26 mouse cellular contexts compared by ENCODE assay signal in the genomic region with DNA sequence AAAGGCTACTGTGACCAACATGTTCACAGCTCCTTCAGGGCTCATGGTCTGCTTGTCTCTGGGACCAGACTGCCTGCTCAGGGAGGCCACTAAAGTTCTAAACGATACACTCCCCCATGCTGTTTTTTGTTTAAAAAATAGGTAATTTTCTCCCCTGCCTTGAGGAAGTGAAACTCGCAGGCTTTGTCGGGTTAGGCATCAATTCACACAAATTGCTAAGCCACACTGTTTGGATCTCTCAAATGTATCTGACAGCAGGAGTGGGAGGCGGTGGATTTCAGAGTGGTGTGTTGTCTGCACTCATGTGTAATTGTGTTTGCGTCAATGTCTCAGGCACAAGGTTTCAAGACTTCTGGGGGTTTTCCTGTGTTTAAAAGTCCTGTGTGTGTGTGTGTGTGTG.
A peak's percentile ranks its signal among the peaks of the same experiment; 100 is the strongest.
DNase-seq lines count a peak whose midpoint lies in the region; ATAC-seq and TF ChIP-seq lines count a peak whose summit lies in the region.
"Had no signal": no experiment of that assay in that cellular context is flagged by ENCODE, and none has a peak within 500 bp of the region (broad histone marks: within the 10 kb centered on the region; RNA-seq: fewer than 3 reads in every experiment).

No protein-coding gene starts in this region.

- no peaks in the 10 kb centered on the region for H3K9me3 ChIP-seq in midbrain, embryonic 16.5 days (replicated peaks; ENCODE audit: control insufficient read depth, low read length, poor library complexity, severe bottlenecking)
- H3K9me3 ChIP-seq: heart, embryonic 10.5 days; liver, embryonic 12.5 days; neural tube, embryonic 15.5 days had no signal

- no peak overlapping the region for H3K4me3 ChIP-seq in layer of hippocampus, adult 2 months
- no peak overlapping the region for H3K4me3 ChIP-seq in spleen, adult 2 months (ENCODE audit: extremely low read depth, insufficient read depth, insufficient read length)
- H3K4me3 ChIP-seq in midbrain, embryonic 16.5 days (ENCODE audit: low read depth, low read length), result no peak overlapping the region
- H3K4me3 ChIP-seq: heart, embryonic 10.5 days; limb, embryonic 13.5 days; liver, embryonic 12.5 days; midbrain, embryonic 10.5 days; neural tube, embryonic 15.5 days had no signal

- peak in 1 of 2 experiments; percentile 60 for DNase-seq in layer of hippocampus, adult 2 months (ENCODE audit: low spot score in 2 of 2)
- DNase-seq in layer of hippocampus, adult 9-11 months, result no peak
- DNase-seq in A20 (ENCODE audit: low read depth, low spot score), result peak; percentile 79
- peak; percentile 19 for DNase-seq in c-Kit-positive CD71-negative TER-119-negative erythroid progenitor cells, embryonic 14.5 days (ENCODE audit: low read depth)
- peak; percentile 54 to 75 for DNase-seq in spleen, adult 2 months (ENCODE audit: low read depth in 1 of 2, low spot score in 2 of 2)
- DNase-seq in adrenal gland, postnatal 4 days (ENCODE audit: low spot score in 2 of 2), result no peak
- DNase-seq: adrenal gland, adult 8-10 months; cerebellum, adult 9-10 months; forebrain, postnatal 0 days; kidney, adult 9 months; kidney, postnatal 14 days; layer of hippocampus, postnatal 36 days; lung, adult 2 months; thymus, adult 18-20 months; thymus, postnatal 36 days had no signal

- H3K36me3 ChIP-seq in spleen, adult 2 months (ENCODE audit: control insufficient read depth, insufficient read depth, low read length), result no peaks in the 10 kb centered on the region
- no peaks in the 10 kb centered on the region for H3K36me3 ChIP-seq in midbrain, embryonic 16.5 days (ENCODE audit: control insufficient read depth, insufficient read depth, low read length)
- H3K36me3 ChIP-seq: G1E; heart, embryonic 10.5 days; limb, embryonic 13.5 days; liver, embryonic 12.5 days; midbrain, embryonic 10.5 days; neural tube, embryonic 15.5 days had no signal

- 20% methylated on average over 5 of the region's 5 CpGs for WGBS in spleen, adult 2 months
- 81% methylated on average over 5 of the region's 5 CpGs for WGBS in midbrain, embryonic 16.5 days

- no peaks in the 10 kb centered on the region for H3K27me3 ChIP-seq in spleen, adult 2 months (ENCODE audit: control insufficient read depth, insufficient read depth, low read length)
- H3K27me3 ChIP-seq in midbrain, embryonic 16.5 days (ENCODE audit: control insufficient read depth, insufficient read depth, low read depth, low read length), result no peaks in the 10 kb centered on the region
- H3K27me3 ChIP-seq: liver, embryonic 12.5 days; neural tube, embryonic 15.5 days had no signal

- TF ChIP-seq CTCF in layer of hippocampus, adult 2 months (conservative IDR thresholded peaks at IDR 0.05), result no peak
- TF ChIP-seq CTCF in spleen, adult 2 months (IDR thresholded peaks at IDR 0.05; ENCODE audit: extremely low read depth, insufficient read depth, insufficient read length, insufficient replicate concordance), result no peak

- H3K4me2 ChIP-seq in midbrain, embryonic 16.5 days (ENCODE audit: low read length), result no peak overlapping the region
- H3K4me2 ChIP-seq: limb, embryonic 13.5 days; liver, embryonic 12.5 days; neural tube, embryonic 15.5 days had no signal

- peak overlapping the region; percentile 41; the same call in 1 of the 2 replicates for H3K27ac ChIP-seq in layer of hippocampus, adult 2 months
- peak overlapping the region; percentile 72 for H3K27ac ChIP-seq in spleen, adult 2 months (ENCODE audit: insufficient read depth, low read length)
- H3K27ac ChIP-seq in midbrain, embryonic 16.5 days (ENCODE audit: low read length), result no peak overlapping the region
- H3K27ac ChIP-seq: heart, embryonic 10.5 days; hindbrain, postnatal 0 days; limb, embryonic 13.5 days; liver, embryonic 12.5 days; macrophage; midbrain, embryonic 10.5 days; neural tube, embryonic 15.5 days had no signal

- no peak for TF ChIP-seq POLR2A in spleen, adult 2 months (IDR thresholded peaks at IDR 0.05; ENCODE audit: low read depth, low read length)

- no peak for ATAC-seq in midbrain, embryonic 16.5 days
- ATAC-seq: forebrain, postnatal 0 days; hindbrain, postnatal 0 days; intestine, embryonic 16.5 days; liver, embryonic 12.5 days; Patski had no signal

- no peak overlapping the region for H3K9ac ChIP-seq in midbrain, embryonic 16.5 days (ENCODE audit: low read depth, low read length)
- H3K9ac ChIP-seq: forebrain, postnatal 0 days; limb, embryonic 13.5 days; liver, embryonic 12.5 days; neural tube, embryonic 15.5 days had no signal

- peaks cover 14% of the 10 kb centered on the region; the same call in 1 of the 2 replicates for H3K4me1 ChIP-seq in spleen, adult 2 months (ENCODE audit: control insufficient read depth, insufficient read depth, insufficient read length)
- H3K4me1 ChIP-seq in midbrain, embryonic 16.5 days (ENCODE audit: control insufficient read depth, insufficient read depth, low read length), result peaks cover 4% of the 10 kb centered on the region; the same call in 1 of the 2 replicates
- H3K4me1 ChIP-seq: heart, embryonic 10.5 days; liver, embryonic 12.5 days; midbrain, embryonic 10.5 days had no signal

Comparison
In these comparisons a context has a peak if more than half of its experiments do, and no peak if none do; other contexts are left out.
1. DNase-seq: peak in A20 (single experiment), c-Kit-positive CD71-negative TER-119-negative erythroid progenitor cells, embryonic 14.5 days (single experiment) and spleen, adult 2 months (2 of 2); none in layer of hippocampus, adult 9-11 months (single experiment) and adrenal gland, postnatal 4 days (0 of 2).